ENCODE assay signal across 9 mouse cellular contexts in genomic region chr19:24264991-24265390, GRCm38 (mm10). TPM values are rescaled to one million over a fixed set of nuclear protein-coding genes. Genes with fewer than 3 reads are reported as not detected.
DNase-seq lines count a peak whose midpoint lies in the region; ATAC-seq and TF ChIP-seq lines count a peak whose summit lies in the region.
"Had no signal": no experiment of that assay in that cellular context is flagged by ENCODE, and none has a peak within 500 bp of the region (broad histone marks: within the 10 kb centered on the region; RNA-seq: fewer than 3 reads in every experiment).

No protein-coding gene starts in this region.

- no peak overlapping the region for H3K27ac ChIP-seq in bone marrow macrophage, adult 2 months (ENCODE audit: insufficient read depth, low read depth, low read length)
- H3K27ac ChIP-seq in heart, embryonic 15.5 days = no peak overlapping the region
- H3K27ac ChIP-seq in liver, embryonic 11.5 days (ENCODE audit: low read depth, low read length) = no peak overlapping the region
- no peak overlapping the region for H3K27ac ChIP-seq in stomach, postnatal 0 days (replicated peaks)
- H3K27ac ChIP-seq: heart, embryonic 13.5 days had no signal

- no peak overlapping the region for H3K9ac ChIP-seq in heart, embryonic 15.5 days
- H3K9ac ChIP-seq in liver, embryonic 11.5 days (ENCODE audit: low read depth, low read length) = no peak overlapping the region
- H3K9ac ChIP-seq in stomach, postnatal 0 days (ENCODE audit: low read length) = no peak overlapping the region
- H3K9ac ChIP-seq: heart, embryonic 13.5 days had no signal

- H3K4me3 ChIP-seq in bone marrow macrophage, adult 2 months (ENCODE audit: insufficient read depth, low read length) = no peak overlapping the region
- H3K4me3 ChIP-seq in heart, embryonic 15.5 days = no peak overlapping the region
- no peak overlapping the region for H3K4me3 ChIP-seq in liver, embryonic 11.5 days (ENCODE audit: low read depth, low read length)
- H3K4me3 ChIP-seq in stomach, postnatal 0 days (ENCODE audit: low read depth, low read length) = no peak overlapping the region
- H3K4me3 ChIP-seq: heart, embryonic 13.5 days had no signal

- 32% methylated on average over 7 of the region's 7 CpGs for WGBS in heart, embryonic 15.5 days
- WGBS in liver, embryonic 11.5 days = 47% methylated on average over 7 of the region's 7 CpGs
- 39% methylated on average over 7 of the region's 7 CpGs for WGBS in stomach, postnatal 0 days

- no peaks in the 10 kb centered on the region for H3K4me1 ChIP-seq in bone marrow macrophage, adult 2 months (ENCODE audit: control insufficient read depth, insufficient read depth, low read length)
- no peaks in the 10 kb centered on the region for H3K4me1 ChIP-seq in heart, embryonic 15.5 days (replicated peaks)
- H3K4me1 ChIP-seq in liver, embryonic 11.5 days (replicated peaks; ENCODE audit: control insufficient read depth, insufficient read depth, low read length) = peaks cover 3% of the 10 kb centered on the region; the same call in 1 of the 2 replicates
- H3K4me1 ChIP-seq in stomach, postnatal 0 days (replicated peaks; ENCODE audit: control insufficient read depth, insufficient read depth) = no peaks in the 10 kb centered on the region

- no peak overlapping the region for H3K4me2 ChIP-seq in heart, embryonic 15.5 days
- H3K4me2 ChIP-seq in liver, embryonic 11.5 days = no peak overlapping the region
- H3K4me2 ChIP-seq in stomach, postnatal 0 days (replicated peaks; ENCODE audit: low read depth) = no peak overlapping the region
- H3K4me2 ChIP-seq: heart, embryonic 13.5 days had no signal

- TF ChIP-seq POLR2A in bone marrow macrophage, adult 2 months (IDR thresholded peaks at IDR 0.05; ENCODE audit: borderline replicate concordance, low read depth, low read length) = no peak

- DNase-seq in CD8-positive naive resting alpha-beta T cell, adult 2 months (ENCODE audit: low read depth in 2 of 2, low spot score in 2 of 2) = peak; percentile 52 to 73
- DNase-seq in kidney, postnatal 10 days = peak; percentile 94
- peak; percentile 61 for DNase-seq in liver, embryonic 11.5 days (ENCODE audit: low spot score)
- DNase-seq in neural tube, embryonic 10.5 days (ENCODE audit: extremely low spot score, low spot score) = peak; percentile 77
- peak; percentile 90 for DNase-seq in stomach, postnatal 0 days (ENCODE audit: low spot score)

- peak; percentile 91 for ATAC-seq in erythroid progenitor cell, adult 5-6 weeks (replicated peaks; ENCODE audit: low FRiP score, poor library complexity, severe bottlenecking)
- peak; percentile 65; the same call in 1 of the 2 replicates for ATAC-seq in heart, embryonic 15.5 days (replicated peaks; ENCODE audit: insufficient number of reproducible peaks, insufficient read depth, low FRiP score, low read depth)
- ATAC-seq in liver, embryonic 11.5 days (replicated peaks; ENCODE audit: low FRiP score) = peak; percentile 70
- ATAC-seq in stomach, postnatal 0 days (ENCODE audit: low FRiP score, low TSS enrichment) = peak; percentile 77

- H3K27me3 ChIP-seq in heart, embryonic 15.5 days = no peaks in the 10 kb centered on the region
- no peaks in the 10 kb centered on the region for H3K27me3 ChIP-seq in liver, embryonic 11.5 days (replicated peaks; ENCODE audit: control insufficient read depth, insufficient read depth, low read length)
- no peaks in the 10 kb centered on the region for H3K27me3 ChIP-seq in stomach, postnatal 0 days (ENCODE audit: control insufficient read depth, insufficient read depth, low read length)
- H3K27me3 ChIP-seq: heart, embryonic 13.5 days had no signal

- no peak for TF ChIP-seq EP300 in stomach, postnatal 0 days (optimal IDR thresholded peaks at IDR 0.05)

- H3K36me3 ChIP-seq in heart, embryonic 15.5 days = peaks cover 44% of the 10 kb centered on the region; the same call in 1 of the 2 replicates
- H3K36me3 ChIP-seq in liver, embryonic 11.5 days (ENCODE audit: control insufficient read depth, insufficient read depth, low read length) = peaks cover 23% of the 10 kb centered on the region
- H3K36me3 ChIP-seq in stomach, postnatal 0 days (ENCODE audit: control insufficient read depth, insufficient read depth, low read length) = 0 out of 2 replicates have a peak, but pooled peaks cover 3% of the 10 kb centered on the region

- no peaks in the 10 kb centered on the region for H3K9me3 ChIP-seq in heart, embryonic 15.5 days (replicated peaks)
- no peaks in the 10 kb centered on the region for H3K9me3 ChIP-seq in liver, embryonic 11.5 days (ENCODE audit: control insufficient read depth, low read length)
- no peaks in the 10 kb centered on the region for H3K9me3 ChIP-seq in stomach, postnatal 0 days (ENCODE audit: control insufficient read depth, low read length)
- H3K9me3 ChIP-seq: heart, embryonic 13.5 days had no signal

- 0 out of 2 replicates have a peak, but pooled peaks have one; percentile 43 for TF ChIP-seq CTCF in bone marrow macrophage, adult 2 months (IDR thresholded peaks at IDR 0.05; ENCODE audit: low read depth, low read length)
- TF ChIP-seq CTCF in stomach, postnatal 0 days (IDR thresholded peaks at IDR 0.05; ENCODE audit: low read depth) = peak; percentile 91

RNA-seq across cellular contexts. Expression of gene Fxn, which starts 15.4 kb away (rescaled TPM):
- 3.1 and 3.6 TPM in 2 replicates for polyA plus RNA-seq in bone marrow macrophage, adult 2 months (2012; ENCODE audit: insufficient read depth, insufficient read length, missing spikeins)
- 26.4 and 31.7 TPM in 2 replicates for total RNA-seq in erythroid progenitor cell, adult 5-6 weeks (2015; ENCODE audit: low replicate concordance)
- 20.0 and 25.9 TPM in 2 replicates for total RNA-seq in erythroid progenitor cell, adult 5-6 weeks (2017; ENCODE audit: low replicate concordance)
- polyA plus RNA-seq in heart, embryonic 15.5 days (2015; fragmentation: Nextera tagmentation; extraction: Ambion mirVana) = 60.4 and 64.6 TPM in 2 replicates
- 82.8 and 91.1 TPM in 2 replicates for polyA plus RNA-seq in liver, embryonic 11.5 days (2014; fragmentation: Nextera tagmentation; extraction: Ambion mirVana)
- 26.0 and 27.8 TPM in 2 replicates for polyA plus RNA-seq in stomach, postnatal 0 days (2015; fragmentation: Nextera tagmentation; extraction: Ambion mirVana)

RNA-seq across cellular contexts. Expression of gene Tjp2, which starts 40.2 kb away (rescaled TPM):
- polyA plus RNA-seq in bone marrow macrophage, adult 2 months (2012; ENCODE audit: insufficient read depth, insufficient read length, missing spikeins) = 6.0 and 6.5 TPM in 2 replicates
- total RNA-seq in erythroid progenitor cell, adult 5-6 weeks (2015; ENCODE audit: low replicate concordance) = not detected in 2 replicates
- 1.3 and 3.7 TPM in 2 replicates for total RNA-seq in erythroid progenitor cell, adult 5-6 weeks (2017; ENCODE audit: low replicate concordance)
- polyA plus RNA-seq in heart, embryonic 15.5 days (2015; fragmentation: Nextera tagmentation; extraction: Ambion mirVana) = 21.9 and 24.4 TPM in 2 replicates
- polyA plus RNA-seq in liver, embryonic 11.5 days (2014; fragmentation: Nextera tagmentation; extraction: Ambion mirVana) = 14.0 and 14.2 TPM in 2 replicates
- polyA plus RNA-seq in stomach, postnatal 0 days (2015; fragmentation: Nextera tagmentation; extraction: Ambion mirVana) = 18.3 and 20.6 TPM in 2 replicates
